Mouse (Mus musculus) left cerebral cortex, postnatal 25 days (tissue): ENCODE measurements around the gene Erp27. TPM values are rescaled to one million over a fixed set of nuclear protein-coding genes. Genes with fewer than 3 reads are reported as not detected.
A peak's percentile ranks its signal among the peaks of the same experiment; 100 is the strongest.
"Not testable (repeated sequence)": the region's sequence is repeated elsewhere in the genome, so short reads cannot be mapped to it uniquely, and the experiment has no call there.

Experiments used
- DNase-seq, 2 experiments: peaks; one replicate each; pipeline ENCODE4 v3.0.0; 2022; ENCODE audit warnings: low spot score in 2 of 2, mixed read lengths in 1 of 2
- intact Hi-C: fragments of 180-260 bp; cut with DNase I; formaldehyde crosslinking; loops from one replicate; pipeline ENCODE4 v1.15.1; 2025
- total RNA-seq, 2 experiments: library from RNA; stranded (reverse); gene quantifications; 2 replicates each; pipeline ENCODE4 v1.2.3; 2021

Gene Erp27
- total RNA-seq, 2 experiments from 2014 or later = not detected

DNA sequence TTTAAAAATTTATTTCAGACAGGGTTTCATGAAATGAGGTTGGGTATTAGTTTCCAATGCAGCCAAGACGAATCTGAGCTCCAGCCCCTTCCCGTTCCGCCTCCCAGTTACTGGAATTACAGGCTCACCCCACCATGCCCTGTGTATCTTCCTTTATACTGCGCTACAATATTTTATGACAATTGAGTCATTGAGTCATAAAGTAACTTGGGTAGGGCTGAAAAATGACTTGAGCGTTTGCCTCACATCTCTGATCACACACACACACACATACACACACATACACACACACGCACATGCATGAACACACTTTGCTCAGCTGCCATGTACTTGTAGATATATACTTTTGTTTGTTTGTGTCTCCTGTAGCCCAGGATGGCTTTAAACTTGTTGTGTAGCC is 7.7 kb downstream of the Erp27 start:
- intact Hi-C loops = no loop called here
- no peak for DNase-seq

DNA sequence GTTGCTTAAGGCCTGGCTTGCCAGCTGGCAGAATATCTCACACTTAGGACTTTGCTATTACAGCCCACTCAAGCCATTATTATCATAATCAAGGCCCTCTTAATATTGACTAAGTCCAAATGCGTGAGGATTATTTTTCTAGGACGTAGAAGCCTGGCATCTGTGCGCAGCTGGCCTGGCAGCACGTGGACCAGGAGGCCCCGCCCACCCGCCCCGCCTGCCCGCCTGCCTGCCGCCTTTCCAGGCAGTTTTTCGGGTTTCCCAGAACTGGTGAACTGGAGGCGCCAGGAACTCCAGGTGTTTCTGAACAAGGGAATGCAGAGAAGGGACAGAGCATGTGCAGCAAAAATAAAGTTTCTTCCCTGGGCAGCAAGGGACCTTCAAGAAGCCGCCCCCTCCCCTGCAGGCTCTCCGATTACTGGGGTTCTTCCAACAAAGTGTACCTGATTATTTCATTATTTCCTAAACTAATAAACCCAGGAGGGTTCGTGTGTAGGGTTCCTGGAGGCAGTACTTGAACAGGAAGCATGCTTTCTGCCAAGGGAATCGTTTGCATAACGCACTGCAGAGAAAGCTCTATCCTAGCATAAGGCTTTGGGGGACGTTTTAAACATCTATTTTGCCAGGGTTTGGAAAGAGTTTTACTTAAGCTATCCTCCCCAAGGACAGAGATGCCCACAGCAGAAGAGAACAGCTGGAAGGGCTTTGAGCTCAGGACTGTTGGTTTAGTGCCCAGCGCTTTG is 8.4 kb downstream of the Erp27 start:
- intact Hi-C loops = no loop called here
- DNase-seq = peak in 1 of 2 experiments; percentile 8

GRCm38 (mm10) chr6:136912751-136913265 is 9.2 kb downstream of the Erp27 start:
- no peak for DNase-seq
- intact Hi-C loops = no loop called here

- no peak for DNase-seq
- intact Hi-C loops = no loop called here
Observed at GRCm38 (mm10) chr6:136910247-136910890, 11.6 kb downstream of the Erp27 start.

DNA sequence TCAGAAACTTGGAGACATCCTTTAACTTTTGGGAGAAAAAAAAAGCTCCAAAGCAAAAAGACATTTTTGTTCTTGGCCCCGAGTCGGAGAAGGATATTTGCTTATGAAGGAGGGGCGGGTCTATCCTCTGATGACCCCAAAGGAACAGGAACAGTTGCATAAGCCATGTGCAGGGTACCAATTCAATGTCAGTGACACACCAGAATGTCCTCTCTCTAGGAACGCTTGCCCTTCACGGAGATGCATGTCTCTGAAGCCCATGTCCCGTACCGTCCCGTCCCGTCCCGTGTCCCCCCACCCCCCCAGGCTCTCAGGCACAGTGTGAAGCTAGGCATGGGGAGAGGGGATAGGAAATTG is 15.1 kb downstream of the Erp27 start:
- DNase-seq = no peak
- intact Hi-C loops = no loop called here

DNA sequence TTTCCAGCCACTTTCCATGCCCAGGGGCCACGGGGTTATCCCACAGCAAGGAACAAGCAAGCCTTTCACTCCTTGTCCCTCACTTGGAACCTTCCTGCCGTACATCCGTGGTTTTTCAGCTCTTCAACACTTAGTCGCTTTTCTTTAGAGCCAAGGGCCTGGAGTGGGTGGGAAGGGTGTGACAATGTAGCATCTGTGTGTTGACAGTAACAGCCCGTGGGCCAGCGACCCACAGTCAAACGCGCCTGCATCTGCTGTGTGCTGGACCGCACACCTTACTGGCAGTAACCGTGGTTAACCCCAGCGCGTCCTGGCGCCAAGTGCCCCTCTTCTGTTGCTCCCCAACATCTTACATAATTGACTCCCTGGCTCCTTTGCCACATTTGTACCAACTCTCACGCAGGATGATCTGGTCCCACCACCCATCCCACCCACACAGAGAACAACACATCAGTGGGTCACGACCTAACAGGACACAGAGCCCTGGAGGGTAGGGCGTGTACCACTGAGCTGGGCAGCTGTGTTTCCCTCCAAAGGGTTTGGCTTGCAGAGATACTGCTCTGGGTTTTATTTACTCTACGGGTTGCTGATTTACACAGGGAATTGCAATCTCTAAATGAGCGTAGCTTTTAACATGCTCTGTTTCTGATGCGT is 15.6 kb downstream of the Erp27 start:
- peak in 1 of 2 experiments; percentile 9 for DNase-seq
- intact Hi-C loops = no loop called here

DNA sequence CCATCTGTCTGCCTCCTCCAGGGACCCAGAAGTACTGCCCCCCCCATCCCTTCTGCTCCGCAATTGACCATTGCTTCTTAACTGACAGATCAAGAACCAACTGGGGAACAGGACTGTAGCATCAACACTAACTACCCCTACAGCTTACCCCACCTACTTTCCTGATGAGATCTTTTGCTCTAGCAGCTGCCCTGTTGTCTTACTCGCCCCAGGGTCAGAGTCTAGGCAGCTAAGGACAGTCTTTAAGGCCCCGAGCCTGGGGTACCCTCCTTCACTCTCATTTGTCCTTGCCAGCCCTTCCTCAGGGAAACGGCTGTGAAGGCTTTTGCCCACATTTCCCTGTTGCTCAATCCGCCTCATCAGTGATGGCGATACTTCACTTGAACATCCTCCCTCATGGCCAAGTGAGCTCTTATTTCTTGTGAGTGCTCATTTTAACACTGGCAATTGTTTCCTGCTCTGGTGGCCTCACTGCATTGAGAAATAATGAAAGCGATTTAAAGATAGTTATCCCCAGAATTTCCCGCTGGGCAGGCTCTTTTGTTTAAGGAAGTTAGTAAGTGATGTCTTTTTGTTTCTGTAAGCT is 18.0 kb downstream of the Erp27 start:
- intact Hi-C loops = no loop called here
- DNase-seq = no peak

DNA sequence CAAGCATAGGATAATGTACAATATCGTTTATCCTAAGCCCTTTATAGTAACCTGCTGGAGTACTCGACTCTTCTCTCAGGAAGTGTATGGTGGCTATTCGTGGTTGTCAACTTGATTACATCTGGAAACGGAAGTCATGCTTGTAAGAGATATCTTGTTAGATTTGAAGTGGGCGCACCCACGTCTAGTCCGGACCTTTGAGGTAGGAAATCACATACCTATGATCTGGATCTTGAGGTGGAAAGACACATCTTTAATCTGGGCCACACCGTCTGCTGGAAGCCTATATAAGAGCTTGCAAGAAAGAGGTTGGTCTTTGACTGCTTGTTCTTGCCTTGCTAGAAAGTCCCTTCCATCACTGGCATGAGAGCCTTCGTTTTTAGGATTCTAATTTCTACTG is 19.5 kb downstream of the Erp27 start:
- no peak for DNase-seq
- intact Hi-C loops = no loop called here

DNA sequence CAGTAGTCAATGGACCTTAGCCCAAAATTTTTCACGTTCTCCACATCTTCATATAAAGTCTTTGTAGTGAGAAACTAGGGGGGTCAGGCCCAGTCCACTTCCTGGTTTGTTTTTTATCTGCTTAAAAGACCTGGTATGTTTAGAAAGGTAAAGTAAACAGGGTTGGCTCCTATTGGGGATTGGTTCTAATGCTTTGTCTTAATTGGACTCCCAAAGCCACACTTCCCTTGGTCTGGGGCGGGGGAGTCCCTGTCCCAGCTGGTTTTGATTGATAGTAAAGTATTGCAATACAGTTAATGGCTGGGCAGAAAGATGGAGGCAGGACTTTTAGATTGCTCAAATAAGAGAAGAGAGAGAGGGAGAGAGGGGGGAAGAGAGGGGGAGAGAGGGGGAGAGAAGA is 21.0 kb downstream of the Erp27 start:
- DNase-seq = no peak
- intact Hi-C loops = no loop called here

DNA sequence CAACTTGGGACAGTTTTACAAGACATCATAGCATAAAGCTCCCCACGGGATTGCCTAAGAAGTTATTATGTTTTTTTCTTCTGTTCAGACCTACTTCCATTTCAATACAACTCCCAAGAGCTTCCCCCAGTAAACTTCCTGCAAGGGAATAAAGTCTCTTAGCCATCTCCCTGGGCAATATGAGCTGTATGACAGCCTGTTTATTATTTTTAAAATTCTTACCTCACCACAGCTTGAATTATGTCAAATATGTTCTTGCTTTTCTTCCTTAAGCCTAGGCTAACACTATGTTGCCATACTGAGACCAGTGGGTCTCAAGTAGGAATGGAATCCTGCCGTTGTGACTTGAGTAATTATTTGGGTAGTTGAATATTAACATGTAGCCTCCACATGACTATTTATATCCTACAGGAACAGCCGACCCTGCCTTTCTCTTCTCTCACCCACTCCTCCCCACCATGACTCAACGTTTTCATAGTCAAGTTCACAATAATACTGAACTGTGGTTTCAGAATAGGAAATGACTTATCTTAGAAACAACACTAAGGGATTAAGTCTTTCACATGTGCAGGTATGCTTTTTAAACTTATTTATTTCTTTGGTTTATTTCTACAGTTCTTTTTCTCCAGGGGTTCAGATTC is 21.5 kb downstream of the Erp27 start:
- DNase-seq = no peak
- intact Hi-C loops = no loop called here

GRCm38 (mm10) chr6:136898954-136899353 is 23.0 kb downstream of the Erp27 start:
- intact Hi-C loops = no loop called here
- no peak for DNase-seq

- DNase-seq = no peak
Observed at GRCm38 (mm10) chr6:136898222-136898621, 23.8 kb downstream of the Erp27 start.

DNA sequence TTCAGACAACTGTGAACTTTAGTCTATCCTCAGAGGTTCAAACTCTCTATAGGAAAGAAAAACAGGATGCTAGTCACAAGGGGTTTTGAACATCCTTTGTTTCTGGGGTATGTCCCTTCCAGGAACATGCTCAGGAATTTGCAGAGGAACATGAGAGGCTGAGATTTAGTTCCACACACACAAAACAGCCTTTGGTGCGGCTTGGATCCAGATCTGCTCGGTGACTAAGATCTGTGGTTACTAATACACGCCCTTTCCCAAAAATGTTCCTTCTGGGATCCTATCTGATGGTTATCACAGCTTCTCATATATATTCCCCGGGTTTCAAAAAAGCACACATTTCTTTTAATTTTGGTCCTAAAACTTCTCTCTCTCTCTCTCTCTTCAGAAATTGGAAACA is 24.2 kb downstream of the Erp27 start:
- intact Hi-C loops = no loop called here
- DNase-seq = no peak

More at GRCm38 (mm10) chr6:136898222-136898621, 23.8 kb downstream of the Erp27 start:
- intact Hi-C loops = no loop called here

DNA sequence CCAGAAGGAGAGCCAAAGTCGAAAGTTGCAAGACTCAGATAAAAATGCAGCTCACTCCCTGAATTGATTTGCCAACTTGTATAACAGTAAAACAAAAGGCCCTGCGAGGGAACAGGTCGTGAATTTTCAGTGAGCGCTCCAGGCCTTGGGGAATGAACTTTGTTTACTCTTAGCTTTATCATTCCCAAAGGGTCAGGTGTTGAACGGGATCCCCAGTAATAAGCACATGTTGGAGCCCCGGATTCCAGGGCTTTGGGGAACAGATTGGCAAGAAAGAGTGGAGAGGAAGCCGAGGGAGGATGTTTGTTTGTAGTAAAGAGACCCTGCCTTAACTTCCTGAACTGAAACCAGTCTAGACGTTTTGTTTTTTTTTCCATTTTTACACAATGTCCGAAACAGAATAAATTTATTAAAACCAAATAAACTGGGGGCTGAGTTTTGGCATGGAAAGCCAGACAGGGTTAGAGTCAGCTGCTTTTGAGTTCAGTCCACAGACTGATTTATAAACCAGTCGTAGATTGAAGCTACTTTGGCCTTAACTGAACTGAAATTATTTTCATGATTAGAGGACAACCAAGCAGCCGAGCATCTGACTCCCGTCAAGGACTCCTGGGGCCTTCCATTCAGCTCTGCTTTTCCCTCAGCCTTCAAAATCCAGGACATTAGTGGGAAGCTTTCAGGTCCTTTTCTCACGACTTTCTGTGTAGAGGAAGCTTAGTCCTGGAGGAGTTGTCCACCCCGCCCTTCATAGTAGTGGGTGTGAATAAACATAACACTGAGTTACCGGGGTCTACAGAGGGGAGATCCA is 27.2 kb downstream of the Erp27 start:
- no peak for DNase-seq
- intact Hi-C loops = no loop called here

DNA sequence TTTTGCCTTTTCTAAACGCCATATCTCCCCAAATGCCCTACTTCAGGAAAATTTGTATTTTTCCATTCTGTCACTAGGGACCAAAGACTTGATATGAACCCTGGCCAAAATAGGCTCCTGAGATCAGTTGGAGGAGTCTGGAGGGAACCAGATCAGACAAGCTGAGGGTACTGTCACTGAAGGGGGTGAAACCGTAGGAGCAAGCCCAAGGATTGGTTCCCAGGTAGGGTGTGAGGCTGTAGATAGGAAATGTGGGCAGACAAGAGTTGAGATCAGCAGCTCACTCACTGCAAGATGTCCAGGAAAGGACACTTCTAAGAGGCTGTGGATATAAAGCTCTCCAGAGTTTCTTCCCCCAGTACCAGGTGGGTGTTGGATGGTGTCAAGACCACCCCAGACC is 30.0 kb downstream of the Erp27 start:
- intact Hi-C loops = no loop called here
- DNase-seq = no peak

DNA sequence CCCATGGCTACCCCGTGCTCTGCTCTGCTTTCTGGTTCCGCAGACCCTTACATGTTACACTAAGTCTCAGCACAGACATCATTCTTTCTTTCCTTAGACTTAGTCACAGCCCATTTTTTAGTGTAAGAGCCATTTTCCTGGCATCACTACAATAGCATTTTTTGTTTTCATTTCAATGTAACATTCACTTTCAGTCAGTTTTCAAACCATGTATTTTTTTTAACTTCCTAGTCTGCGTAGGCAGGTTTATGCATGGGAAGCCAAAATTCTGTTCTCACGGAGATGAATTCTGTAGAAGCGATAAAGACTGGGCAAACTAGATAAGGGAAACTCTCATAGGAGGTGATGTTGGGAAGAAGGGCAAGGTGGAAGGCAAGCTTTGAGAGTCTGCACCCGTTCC is 32.4 kb downstream of the Erp27 start:
- peak in 1 of 2 experiments; percentile 53 for DNase-seq
- intact Hi-C loops = no loop called here

DNA sequence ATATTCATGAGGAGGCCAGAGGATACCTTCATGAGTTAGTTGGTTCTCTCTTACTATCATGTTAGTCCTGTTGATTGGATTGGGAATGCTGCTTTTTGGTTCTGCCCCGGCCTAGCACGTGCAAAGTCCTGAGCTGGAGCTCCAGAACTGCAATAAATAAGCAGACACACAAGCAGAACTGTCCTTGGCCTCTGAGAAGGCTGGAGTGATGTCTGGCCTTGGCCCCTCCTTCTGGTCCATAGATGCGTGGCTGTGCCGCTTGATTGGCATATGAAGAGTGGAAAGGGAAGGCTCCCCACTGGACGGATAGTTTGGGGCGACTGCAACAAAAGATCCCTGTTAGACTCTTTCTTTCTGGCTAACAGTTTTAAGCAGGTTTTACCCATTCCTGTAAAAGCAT is 32.9 kb downstream of the Erp27 start:
- intact Hi-C loops = no loop called here

GRCm38 (mm10) chr6:136887854-136888253 is 34.1 kb downstream of the Erp27 start:
- intact Hi-C loops = no loop called here
- DNase-seq = peak in 1 of 2 experiments; percentile 6

More for the DNA sequence above, 32.9 kb downstream of the Erp27 start:
- no peak for DNase-seq

GRCm38 (mm10) chr6:136884766-136885165 is 37.2 kb downstream of the Erp27 start:
- DNase-seq, intact Hi-C loops: not testable (repeated sequence)
